Mouse (Mus musculus) layer of hippocampus, adult 18-20 months (tissue): ENCODE results near the gene Dytn. TPM values are rescaled to one million over a fixed set of nuclear protein-coding genes. Genes with fewer than 3 reads are reported as not detected.

ENCODE experiments used
- DNase-seq, 2 experiments: peaks; one replicate each; pipeline ENCODE4 v3.0.0; 2022; ENCODE audit warnings: low spot score in 2 of 2
- total RNA-seq, 2 experiments: library from RNA; stranded (reverse); gene quantifications; 2 replicates each; pipeline ENCODE4 v1.2.3; 2021

Gene Dytn
- total RNA-seq, 2 experiments from 2014 or later, result 0.12 TPM; not detected in 1

DNA sequence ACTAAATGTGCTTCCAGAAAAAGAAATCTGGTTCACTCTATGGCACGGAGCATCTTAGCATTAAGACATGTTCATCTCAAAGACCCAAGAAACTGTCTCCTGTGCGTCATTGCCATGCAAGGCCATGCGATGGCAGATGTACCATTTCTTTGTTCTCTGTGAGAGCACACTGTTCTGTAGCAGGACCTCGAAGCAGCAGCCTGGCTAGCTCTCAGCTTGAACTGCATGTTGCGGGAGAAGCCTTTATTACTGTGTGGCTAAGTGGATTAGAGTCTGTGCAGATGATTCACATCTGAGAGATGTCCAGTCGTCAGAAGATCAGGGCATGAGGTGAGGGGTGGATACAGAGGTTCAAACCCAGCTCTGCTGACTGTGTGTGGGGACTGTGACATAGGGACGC lies 99.9 kb downstream of the Dytn start:
- DNase-seq, result no peak

DNA sequence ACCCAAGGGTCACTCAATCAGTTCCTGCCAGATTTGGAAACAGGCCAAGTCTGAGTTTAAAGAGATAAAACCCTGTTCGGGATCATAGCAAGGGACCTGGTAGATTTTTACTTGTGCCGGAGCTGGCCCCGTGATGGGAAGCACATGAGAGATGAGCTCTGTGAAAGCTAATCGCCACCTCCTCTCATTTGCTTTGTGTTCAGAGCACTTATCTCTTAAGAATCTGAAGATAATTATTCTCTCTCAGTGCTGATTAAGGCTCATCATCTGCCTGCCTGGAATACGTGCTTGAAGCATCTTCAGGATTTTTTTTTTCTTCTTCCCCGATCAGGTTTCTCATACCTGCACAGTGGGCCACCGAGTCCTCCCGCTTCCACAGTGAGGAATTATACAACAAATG lies 107.6 kb downstream of the Dytn start:
- no peak for DNase-seq

DNA sequence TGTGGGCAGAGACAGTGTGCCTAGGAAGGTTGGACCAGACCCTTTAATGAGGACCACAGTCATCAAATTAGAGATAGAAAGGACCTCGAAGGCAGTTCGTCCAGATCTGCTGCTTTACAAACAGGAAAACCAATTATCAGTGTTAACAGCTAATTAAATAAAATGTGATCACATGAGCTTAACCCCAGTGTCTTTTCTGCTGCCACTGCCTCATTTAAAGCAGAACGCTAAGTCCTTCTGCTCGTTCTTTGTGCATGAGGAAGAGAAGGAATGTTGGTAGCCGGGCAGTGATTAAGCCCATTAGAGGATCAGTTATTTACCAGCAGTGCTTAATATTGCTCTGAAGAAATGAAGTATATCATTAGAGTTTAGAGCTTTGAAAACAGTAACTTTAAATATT lies 109.9 kb downstream of the Dytn start:
- DNase-seq, result no peak

DNA sequence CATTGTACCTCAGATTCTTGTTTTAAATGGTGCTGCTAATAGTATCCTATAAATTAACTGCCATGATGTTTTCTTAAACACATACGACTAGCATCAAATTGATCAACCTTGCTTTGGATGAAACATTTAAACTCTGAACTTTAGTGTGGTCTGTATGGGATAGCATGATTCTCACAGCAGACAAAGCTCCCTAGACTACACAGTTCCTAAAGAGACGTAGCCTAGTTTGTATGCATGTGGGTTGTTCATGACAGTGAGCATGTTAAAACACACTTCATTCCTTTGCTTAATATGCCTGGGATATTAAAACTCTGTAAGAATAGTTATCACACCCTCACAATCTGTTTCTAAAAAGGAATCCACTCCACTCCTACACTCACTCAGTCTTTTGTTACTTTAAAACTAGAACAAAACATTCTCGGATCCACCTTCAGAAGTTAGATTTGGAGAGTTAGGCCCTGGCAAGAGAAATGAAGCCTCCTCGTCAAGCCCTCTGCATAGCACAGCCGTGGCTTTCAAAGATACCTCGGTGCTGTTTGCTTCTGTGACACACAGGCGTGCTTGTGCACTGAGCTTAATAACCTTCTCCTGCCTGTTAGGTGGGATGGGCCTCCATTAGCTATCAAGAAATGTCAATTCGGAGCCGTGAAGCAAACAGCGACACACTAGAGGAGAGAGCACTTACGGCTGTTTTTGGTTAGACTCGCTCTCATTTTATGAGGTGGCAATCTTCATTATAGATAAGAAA lies 112.7 kb downstream of the Dytn start:
- DNase-seq, result no peak

DNA sequence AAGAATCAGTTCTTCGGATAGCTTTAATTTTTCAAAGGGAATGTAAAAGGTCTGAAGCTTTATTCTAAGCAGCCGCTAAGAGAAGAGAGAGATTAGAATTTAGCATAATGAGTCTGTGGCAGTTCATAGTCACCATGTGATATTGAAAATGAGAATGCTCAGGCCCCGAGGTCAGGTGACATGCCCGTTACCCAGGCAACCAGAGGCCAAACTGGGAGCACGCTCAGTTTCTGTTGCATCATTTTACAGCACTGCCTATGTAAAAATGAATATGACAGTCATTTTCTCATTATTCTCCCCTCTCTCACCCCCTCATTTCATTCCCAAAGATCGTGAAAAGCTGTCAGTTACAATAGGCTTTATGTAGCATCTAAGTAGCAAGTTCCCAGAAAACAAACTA lies 113.3 kb downstream of the Dytn start:
- DNase-seq, result peak in 1 of 2 experiments; percentile 27

Other genes starting within 250 kb of the Dytn start
- 100 to 1,000 TPM; 118 to 133 TPM for gene Adam23, start 241.0 kb downstream of the Dytn start, total RNA-seq
- not detected for gene Gm39653, start 71.0 kb downstream of the Dytn start, total RNA-seq
- under 1 TPM; 0.51 to 0.72 TPM for gene Mdh1b, start 43.4 kb upstream of the Dytn start, total RNA-seq
- 10 to 100 TPM; 19.5 to 21.6 TPM for gene Fastkd2, start 43.7 kb upstream of the Dytn start, total RNA-seq
- gene 4933402D24Rik, start 82.3 kb upstream of the Dytn start, total RNA-seq, result not detected